Mouse (Mus musculus): ENCODE results near the gene Ngfr. TPM values are rescaled to one million over a fixed set of nuclear protein-coding genes. Genes with fewer than 3 reads are reported as not detected.

Gene Ngfr
- total RNA-seq, 2 experiments from 2014 or later = 2.1 to 3.5 TPM

- no peak for DNase-seq (ENCODE audit: low spot score in 2 of 2)
Observed at GRCm38 (mm10) chr11:95595438-95596149, 8.1 kb upstream of the Ngfr start.

GRCm38 (mm10) chr11:95594686-95595212, 7.2 kb upstream of the Ngfr start:
- DNase-seq (ENCODE audit: low spot score in 2 of 2) = no peak

GRCm38 (mm10) chr11:95593501-95593900, 6.0 kb upstream of the Ngfr start:
- no peak for DNase-seq (ENCODE audit: low spot score in 2 of 2)

- DNase-seq (ENCODE audit: low spot score in 2 of 2) = no peak
Observed at GRCm38 (mm10) chr11:95592691-95593090, 5.2 kb upstream of the Ngfr start.

- no peak for DNase-seq (ENCODE audit: low spot score in 2 of 2)
Observed at GRCm38 (mm10) chr11:95589195-95589594, 1.7 kb upstream of the Ngfr start.

- DNase-seq (ENCODE audit: low spot score in 2 of 2) = no peak
Observed at GRCm38 (mm10) chr11:95586751-95587422, 648 bp downstream of the Ngfr start.

GRCm38 (mm10) chr11:95586184-95586583, 1.4 kb downstream of the Ngfr start:
- DNase-seq (ENCODE audit: low spot score in 2 of 2) = peak; percentile 79 to 84

- no peak for DNase-seq (ENCODE audit: low spot score in 2 of 2)
Observed at GRCm38 (mm10) chr11:95585684-95586083, 1.9 kb downstream of the Ngfr start.

GRCm38 (mm10) chr11:95585281-95585680, 2.3 kb downstream of the Ngfr start:
- no peak for DNase-seq (ENCODE audit: low spot score in 2 of 2)

- DNase-seq (ENCODE audit: low spot score in 2 of 2) = no peak
Observed at GRCm38 (mm10) chr11:95584651-95585050, 2.9 kb downstream of the Ngfr start.

GRCm38 (mm10) chr11:95583396-95583795, 4.1 kb downstream of the Ngfr start:
- DNase-seq (ENCODE audit: low spot score in 2 of 2) = no peak

- no peak for DNase-seq (ENCODE audit: low spot score in 2 of 2)
Observed at GRCm38 (mm10) chr11:95582193-95582592, 5.3 kb downstream of the Ngfr start.

GRCm38 (mm10) chr11:95579455-95579854, 8.1 kb downstream of the Ngfr start:
- no peak for DNase-seq (ENCODE audit: low spot score in 2 of 2)

GRCm38 (mm10) chr11:95577776-95578446, 9.6 kb downstream of the Ngfr start:
- no peak for DNase-seq (ENCODE audit: low spot score in 2 of 2)

- no peak for DNase-seq (ENCODE audit: low spot score in 2 of 2)
Observed at GRCm38 (mm10) chr11:95576299-95576698, 11.2 kb downstream of the Ngfr start.

GRCm38 (mm10) chr11:95575791-95576190, 11.7 kb downstream of the Ngfr start:
- DNase-seq (ENCODE audit: low spot score in 2 of 2) = no peak

- DNase-seq (ENCODE audit: low spot score in 2 of 2) = no peak
Observed at GRCm38 (mm10) chr11:95574786-95575334, 12.7 kb downstream of the Ngfr start.

- no peak for DNase-seq (ENCODE audit: low spot score in 2 of 2)
Observed at GRCm38 (mm10) chr11:95572227-95572626, 15.3 kb downstream of the Ngfr start.

GRCm38 (mm10) chr11:95571755-95572154, 15.8 kb downstream of the Ngfr start:
- no peak for DNase-seq (ENCODE audit: low spot score in 2 of 2)

- DNase-seq (ENCODE audit: low spot score in 2 of 2) = no peak
Observed at GRCm38 (mm10) chr11:95570827-95571619, 16.5 kb downstream of the Ngfr start.

GRCm38 (mm10) chr11:95569908-95570307, 17.6 kb downstream of the Ngfr start:
- no peak for DNase-seq (ENCODE audit: low spot score in 2 of 2)

All from adrenal gland, adult 18-20 months (tissue).